ENCODE assay signal across 8 mouse cellular contexts in genomic region chr13:80885834-80886663, GRCm38 (mm10). TPM values are rescaled to one million over a fixed set of nuclear protein-coding genes. Genes with fewer than 3 reads are reported as not detected.
A peak's percentile ranks its signal among the peaks of the same experiment; 100 is the strongest.
DNase-seq lines count a peak whose midpoint lies in the region; ATAC-seq and TF ChIP-seq lines count a peak whose summit lies in the region.

No protein-coding gene starts in this region.

- H3K4me3 ChIP-seq in hindbrain, embryonic 10.5 days = peak overlapping the region; percentile 89
- peak overlapping the region; percentile 95 for H3K4me3 ChIP-seq in lung, embryonic 16.5 days (ENCODE audit: low read length)
- H3K4me3 ChIP-seq in thymus, adult 2 months (ENCODE audit: control insufficient read depth, insufficient read depth, low read length) = peak overlapping the region; percentile 96

- peak overlapping the region; percentile 100 for H3K27ac ChIP-seq in hindbrain, embryonic 10.5 days
- H3K27ac ChIP-seq in lung, embryonic 16.5 days (ENCODE audit: low read length) = peak overlapping the region; percentile 100
- H3K27ac ChIP-seq in thymus, adult 2 months (ENCODE audit: control insufficient read depth, insufficient read depth, low read length) = peak overlapping the region; percentile 94

- H3K4me2 ChIP-seq in lung, embryonic 16.5 days (ENCODE audit: low read depth, low read length) = peak overlapping the region; percentile 60

- ATAC-seq in frontal cortex, adult (ENCODE audit: low TSS enrichment) = peak; percentile 58
- ATAC-seq in lung, embryonic 16.5 days (ENCODE audit: low read depth) = peak; percentile 92

- H3K36me3 ChIP-seq in hindbrain, embryonic 10.5 days = peaks cover 36% of the 10 kb centered on the region
- H3K36me3 ChIP-seq in lung, embryonic 16.5 days (ENCODE audit: control insufficient read depth, insufficient read depth, low read length) = peaks cover 19% of the 10 kb centered on the region
- peaks cover 14% of the 10 kb centered on the region for H3K36me3 ChIP-seq in thymus, adult 2 months (ENCODE audit: control insufficient read depth, insufficient read depth, low read length)

- TF ChIP-seq POLR2A in thymus, adult 2 months (IDR thresholded peaks at IDR 0.05; ENCODE audit: control insufficient read depth, extremely low read depth, insufficient read depth, low read length, poor library complexity) = peak; percentile 78

- no peaks in the 10 kb centered on the region for H3K9me3 ChIP-seq in hindbrain, embryonic 10.5 days
- H3K9me3 ChIP-seq in lung, embryonic 16.5 days (ENCODE audit: control insufficient read depth, low read length) = no peaks in the 10 kb centered on the region

- peak; percentile 97 for DNase-seq in Muller cell, postnatal 12 days (ENCODE audit: inconsistent ontology term)
- peak; percentile 95 for DNase-seq in cerebellum, adult 9-10 months
- DNase-seq in hindbrain, embryonic 10.5 days (ENCODE audit: low spot score) = peak; percentile 98
- peak; percentile 95 for DNase-seq in layer of hippocampus, adult 9-11 months
- peak; percentile 87 for DNase-seq in ovary, adult 18-20 months (ENCODE audit: low spot score)
- peak; percentile 93 for DNase-seq in thymus, adult 2 months

- peaks cover 14% of the 10 kb centered on the region for H3K4me1 ChIP-seq in hindbrain, embryonic 10.5 days (replicated peaks)
- peaks cover 3% of the 10 kb centered on the region; the same call in 1 of the 2 replicates for H3K4me1 ChIP-seq in lung, embryonic 16.5 days (replicated peaks; ENCODE audit: control insufficient read depth, insufficient read depth, low read length)
- H3K4me1 ChIP-seq in thymus, adult 2 months (replicated peaks; ENCODE audit: control insufficient read depth, insufficient read depth, low read length) = peaks cover 3% of the 10 kb centered on the region; the same call in 1 of the 2 replicates

- peak overlapping the region; percentile 100 for H3K9ac ChIP-seq in lung, embryonic 16.5 days (ENCODE audit: low read length)

- no peak for TF ChIP-seq CTCF in thymus, adult 2 months (IDR thresholded peaks at IDR 0.05; ENCODE audit: borderline replicate concordance, control insufficient read depth, extremely low read depth, insufficient read depth, low read length, poor library complexity)

- no peaks in the 10 kb centered on the region for H3K27me3 ChIP-seq in hindbrain, embryonic 10.5 days (ENCODE audit: insufficient read depth, poor library complexity, severe bottlenecking)
- H3K27me3 ChIP-seq in lung, embryonic 16.5 days (ENCODE audit: control insufficient read depth, insufficient read depth, low read depth, low read length) = no peaks in the 10 kb centered on the region
- H3K27me3 ChIP-seq in thymus, adult 2 months (ENCODE audit: control insufficient read depth, insufficient read depth, low read length) = no peaks in the 10 kb centered on the region

- WGBS in hindbrain, embryonic 10.5 days = under 1% methylated on average over 72 of the region's 72 CpGs
- WGBS in lung, embryonic 16.5 days = under 1% methylated on average over 72 of the region's 72 CpGs
- WGBS in thymus, adult 2 months = under 1% methylated on average over 70 of the region's 72 CpGs

RNA-seq across cellular contexts. Expression of gene Arrdc3, which starts 2.9 kb away (rescaled TPM):
- polyA plus RNA-seq in hindbrain, embryonic 10.5 days (2016; fragmentation: Nextera tagmentation; extraction: Ambion mirVana) = 49.1 and 49.5 TPM in 2 replicates
- 56.9 and 60.1 TPM in 2 replicates for polyA plus RNA-seq in lung, embryonic 16.5 days (2015; fragmentation: Nextera tagmentation; extraction: Ambion mirVana)
- polyA plus RNA-seq in thymus, adult 2 months (2012; rRNA removed) = 17.7 and 18.9 TPM in 2 replicates

Comparison
In these comparisons a context has a peak if more than half of its experiments do, and no peak if none do; other contexts are left out.
1. Peak in every context shown above with its lines: DNase-seq, ATAC-seq, H3K4me3 ChIP-seq and H3K27ac ChIP-seq.